1 mouse cellular context compared by ENCODE assay signal in genomic region chr9:52047821-52048649, GRCm38 (mm10).
TF ChIP-seq lines count a peak whose summit lies in the region.

No protein-coding gene starts in this region.

TF ChIP-seq in CH12.LX, 34 proteins besides CTCF, POLR2A, EP300 and RAD21 (continued from another document):
- TF ChIP-seq TCF12 (IDR thresholded peaks at IDR 0.05; ENCODE audit: low read depth, low read length) = peak; percentile 62; the same call in 1 of the 2 replicates
- TF ChIP-seq POLR2AphosphoS2 (IDR thresholded peaks at IDR 0.05; ENCODE audit: low read depth, low read length) = no peak
- TF ChIP-seq ELF1 (IDR thresholded peaks at IDR 0.05; ENCODE audit: low read depth, low read length) = 0 out of 2 replicates have a peak, but pooled peaks have one; percentile 16
- TF ChIP-seq SMC3 (IDR thresholded peaks at IDR 0.05; ENCODE audit: low read depth, low read length) = no peak
- peak; percentile 65 for TF ChIP-seq IRF4 (IDR thresholded peaks at IDR 0.05; ENCODE audit: low read depth, low read length)
- no peak for TF ChIP-seq ZNF384 (IDR thresholded peaks at IDR 0.05; ENCODE audit: low read depth, low read length)
- TF ChIP-seq MYC (IDR thresholded peaks at IDR 0.05; ENCODE audit: low read depth, low read length) = no peak
- TF ChIP-seq TBP (conservative IDR thresholded peaks at IDR 0.05; ENCODE audit: low read depth, low read length) = no peak
- TF ChIP-seq JUND (conservative IDR thresholded peaks at IDR 0.05; ENCODE audit: low read depth, low read length) = no peak
- TF ChIP-seq UBTF (IDR thresholded peaks at IDR 0.05; ENCODE audit: low read depth, low read length) = no peak; the same call in none of the 2 replicates
- TF ChIP-seq MAFK (IDR thresholded peaks at IDR 0.05; ENCODE audit: insufficient replicate concordance, low read length) = no peak
- no peak for TF ChIP-seq GABPA (IDR thresholded peaks at IDR 0.05; ENCODE audit: insufficient replicate concordance, low read depth, low read length)
- no peak for TF ChIP-seq KAT2A (IDR thresholded peaks at IDR 0.05; ENCODE audit: insufficient replicate concordance, low read length)
- no peak for TF ChIP-seq USF1 (IDR thresholded peaks at IDR 0.05; ENCODE audit: low read depth, low read length)
- peak; percentile 53; the same call in 1 of the 2 replicates for TF ChIP-seq MXI1 (IDR thresholded peaks at IDR 0.05; ENCODE audit: low read depth, low read length)
- TF ChIP-seq BHLHE40 (IDR thresholded peaks at IDR 0.05; ENCODE audit: low read depth, low read length) = peak; percentile 24; the same call in 1 of the 2 replicates
- TF ChIP-seq HCFC1 (IDR thresholded peaks at IDR 0.05; ENCODE audit: low read depth, low read length) = no peak
- no peak for TF ChIP-seq PAX5 (IDR thresholded peaks at IDR 0.05; ENCODE audit: low read length)
- peak; percentile 84 for TF ChIP-seq MAZ (IDR thresholded peaks at IDR 0.05; ENCODE audit: low read depth, low read length)
- TF ChIP-seq SIN3A (IDR thresholded peaks at IDR 0.05; ENCODE audit: low read length) = no peak; the same call in none of the 2 replicates
- 0 out of 2 replicates have a peak, but pooled peaks have one; percentile 16 for TF ChIP-seq MEF2A (IDR thresholded peaks at IDR 0.05; ENCODE audit: borderline replicate concordance, low read depth, low read length)
- TF ChIP-seq ZMIZ1 (IDR thresholded peaks at IDR 0.05; ENCODE audit: low read depth, low read length) = peak; percentile 15; the same call in 1 of the 2 replicates
- TF ChIP-seq NELFE (IDR thresholded peaks at IDR 0.05; ENCODE audit: low read depth, low read length) = peak; percentile 81; the same call in 1 of the 2 replicates
- TF ChIP-seq CHD2 (IDR thresholded peaks at IDR 0.05; ENCODE audit: low read length) = peak; percentile 55
- 0 out of 2 replicates have a peak, but pooled peaks have one; percentile 11 for TF ChIP-seq MAX (IDR thresholded peaks at IDR 0.05; ENCODE audit: low read length)
- TF ChIP-seq CHD1 (IDR thresholded peaks at IDR 0.05; ENCODE audit: low read depth, low read length) = no peak
